31 mouse cellular contexts compared by ENCODE assay signal in genomic region chr2:31714780-31715179, GRCm38 (mm10).
"Had no signal": no experiment of that assay in that cellular context is flagged by ENCODE, and none has a peak within 500 bp of the region (broad histone marks: within the 10 kb centered on the region; RNA-seq: fewer than 3 reads in every experiment).

No protein-coding gene starts in this region.

- H3K4me2 ChIP-seq: limb, embryonic 12.5 days; limb, embryonic 13.5 days; limb, embryonic 15.5 days; liver, embryonic 11.5 days; liver, embryonic 12.5 days; liver, embryonic 13.5 days; liver, embryonic 15.5 days; lung, embryonic 14.5 days; lung, embryonic 15.5 days; midbrain, embryonic 11.5 days; midbrain, embryonic 12.5 days; midbrain, embryonic 13.5 days; midbrain, embryonic 15.5 days had no signal

- H3K27ac ChIP-seq: limb, embryonic 10.5 days; limb, embryonic 12.5 days; limb, embryonic 13.5 days; limb, embryonic 15.5 days; liver, embryonic 12.5 days; liver, embryonic 14.5 days; liver, embryonic 15.5 days; lung, embryonic 15.5 days; macrophage; midbrain, embryonic 10.5 days; midbrain, embryonic 12.5 days; midbrain, embryonic 13.5 days; midbrain, embryonic 15.5 days had no signal

- H3K4me3 ChIP-seq: limb, embryonic 10.5 days; limb, embryonic 12.5 days; limb, embryonic 13.5 days; limb, embryonic 15.5 days; liver, embryonic 12.5 days; liver, embryonic 13.5 days; liver, embryonic 15.5 days; lung, embryonic 15.5 days; megakaryocyte, embryonic 14.5 days; midbrain, embryonic 10.5 days; midbrain, embryonic 12.5 days; midbrain, embryonic 13.5 days; midbrain, embryonic 15.5 days; myocyte had no signal

- ATAC-seq: liver, embryonic 12.5 days; liver, postnatal 0 days; lung, postnatal 0 days; midbrain, embryonic 13.5 days; midbrain, embryonic 15.5 days; midbrain, embryonic 16.5 days had no signal

- H3K4me1 ChIP-seq: limb, embryonic 10.5 days; limb, embryonic 12.5 days; limb, embryonic 13.5 days; limb, embryonic 15.5 days; lung, embryonic 15.5 days; midbrain, embryonic 10.5 days; midbrain, embryonic 12.5 days; midbrain, embryonic 13.5 days; midbrain, embryonic 15.5 days had no signal

- DNase-seq: left cerebral cortex, postnatal 4 days; liver; liver, embryonic 13.5 days; liver, postnatal 0 days; lung, adult 18-20 months; lung, adult 2 months; lung, embryonic 14.5 days; lung, postnatal 10 days; lung, postnatal 14 days; lung, postnatal 36 days; lung, postnatal 4 days; midbrain, embryonic 14.5 days had no signal

- H3K9ac ChIP-seq: limb, embryonic 12.5 days; limb, embryonic 13.5 days; limb, embryonic 15.5 days; liver, embryonic 12.5 days; liver, embryonic 13.5 days; liver, embryonic 14.5 days; liver, embryonic 15.5 days; liver, postnatal 0 days; lung, embryonic 14.5 days; lung, embryonic 15.5 days; midbrain, embryonic 12.5 days; midbrain, embryonic 13.5 days; midbrain, embryonic 15.5 days had no signal

- H3K9me3 ChIP-seq: limb, embryonic 10.5 days; limb, embryonic 12.5 days; limb, embryonic 13.5 days; limb, embryonic 15.5 days; liver, embryonic 12.5 days; liver, embryonic 13.5 days; liver, embryonic 15.5 days; lung, embryonic 15.5 days; megakaryocyte, embryonic 14.5 days; midbrain, embryonic 10.5 days; midbrain, embryonic 12.5 days; midbrain, embryonic 13.5 days; midbrain, embryonic 15.5 days had no signal

- H3K36me3 ChIP-seq: lung, embryonic 15.5 days; midbrain, embryonic 12.5 days; midbrain, embryonic 13.5 days; midbrain, embryonic 15.5 days had no signal

- H3K27me3 ChIP-seq: limb, embryonic 12.5 days; limb, embryonic 13.5 days; limb, embryonic 15.5 days; liver, embryonic 12.5 days; liver, embryonic 13.5 days; liver, embryonic 15.5 days; lung, embryonic 15.5 days; megakaryocyte, embryonic 14.5 days; midbrain, embryonic 12.5 days; midbrain, embryonic 13.5 days; midbrain, embryonic 15.5 days had no signal
